Mouse (Mus musculus) CH12.LX (cell line): ENCODE results near the gene Creb3l2.

Experiments used
- CTCF ChIP-seq, 2 experiments: IDR thresholded peaks in 1 of 2; conservative IDR thresholded peaks in 1 of 2; 2 replicates each; pipeline ENCODE4 v1.5.1; 2011 to 2012; ENCODE audit warnings: low read depth in 2 of 2, low read length in 2 of 2, improper control_type of control experiment in 1 of 2, inconsistent platforms in 1 of 2, mild to moderate bottlenecking in 1 of 2, moderate library complexity in 1 of 2
- ETS1 ChIP-seq: conservative IDR thresholded peaks from 2 replicates; pipeline ENCODE4 v1.6.1; 2012; ENCODE audit warnings: low read depth, mild to moderate bottlenecking, inconsistent platforms, low read length, improper control_type of control experiment, moderate library complexity

DNA sequence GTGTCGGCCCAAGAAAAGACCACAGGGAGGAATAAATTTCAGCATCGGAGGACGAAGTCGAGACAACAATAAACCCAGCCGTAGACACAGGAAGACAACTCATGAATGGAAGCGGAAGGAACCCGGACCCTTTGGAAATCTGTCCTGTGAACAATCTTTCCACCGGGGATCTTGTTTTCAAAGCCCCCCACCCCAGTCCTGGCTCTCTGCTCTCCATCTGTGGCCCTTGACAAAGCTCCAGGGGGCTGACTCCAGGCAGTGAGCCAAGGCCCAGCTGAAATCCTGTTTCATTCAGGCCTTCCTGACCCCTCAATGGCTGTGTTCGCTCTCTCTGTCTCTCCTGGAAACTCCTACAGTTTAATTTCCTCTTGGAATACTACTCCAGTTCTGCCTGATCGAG is 66.5 kb downstream of the Creb3l2 start:
- TF ChIP-seq CTCF (conservative IDR thresholded peaks at IDR 0.05 in 1 of 2, IDR thresholded peaks at IDR 0.05 in 1 of 2; ENCODE audit: low read depth in 2 of 2, low read length in 2 of 2): no peak
- no peak for TF ChIP-seq ETS1
